Comparison of ENCODE assay signal across 17 mouse cellular contexts in genomic region chr2:166241310-166241709, GRCm38 (mm10).
DNase-seq lines count a peak whose midpoint lies in the region; ATAC-seq lines count a peak whose summit lies in the region.
"Had no signal": no experiment of that assay in that cellular context is flagged by ENCODE, and none has a peak within 500 bp of the region (broad histone marks: within the 10 kb centered on the region; RNA-seq: fewer than 3 reads in every experiment).

No protein-coding gene starts in this region.

- ATAC-seq in erythroblast, adult 5-6 weeks (replicated peaks; ENCODE audit: low FRiP score, poor library complexity, severe bottlenecking), result no peak
- ATAC-seq: forebrain, postnatal 0 days; hindbrain, embryonic 16.5 days; lung, postnatal 0 days; midbrain, embryonic 13.5 days had no signal

- peak; percentile 78 for DNase-seq in right cerebral cortex, adult 18-20 months
- no peak for DNase-seq in right cerebral cortex, postnatal 4 days
- DNase-seq in layer of hippocampus, adult 9-11 months, result peak; percentile 43
- DNase-seq in right cerebral cortex, adult 2 months (ENCODE audit: low spot score in 2 of 2), result peak; percentile 68 to 71
- no peak for DNase-seq in liver
- no peak for DNase-seq in gastrocnemius, postnatal 14 days
- DNase-seq: adrenal gland, adult 2 months; cerebellum, adult 9-11 months; forebrain, postnatal 0 days; gastrocnemius, postnatal 10 days; heart, adult 18-20 months; heart, postnatal 36 days; kidney, adult 11 months had no signal

- intact Hi-C loops in gastrocnemius, postnatal 14 days (cut with DNase I; ENCODE audit: low total_unique reads), result no loop called here

Comparison
In these comparisons a context has a peak if more than half of its experiments do, and no peak if none do; other contexts are left out.
1. DNase-seq: peak in right cerebral cortex, adult 18-20 months (single experiment), layer of hippocampus, adult 9-11 months (single experiment) and right cerebral cortex, adult 2 months (2 of 2); none in right cerebral cortex, postnatal 4 days (single experiment), liver (single experiment) and gastrocnemius, postnatal 14 days (single experiment).